ENCODE assay signal across 8 mouse cellular contexts in genomic region chr2:180104659-180105377, GRCm38 (mm10). TPM values are rescaled to one million over a fixed set of nuclear protein-coding genes. Genes with fewer than 3 reads are reported as not detected.
DNase-seq lines count a peak whose midpoint lies in the region; ATAC-seq lines count a peak whose summit lies in the region.

No protein-coding gene starts in this region.

- H3K4me2 ChIP-seq in lung, embryonic 15.5 days, result peak overlapping the region; percentile 96
- peak overlapping the region; percentile 81 for H3K4me2 ChIP-seq in forebrain, embryonic 11.5 days (ENCODE audit: low read depth, low read length, severe bottlenecking)
- peak overlapping the region; percentile 98 for H3K4me2 ChIP-seq in intestine, embryonic 16.5 days (ENCODE audit: low read depth, low read length)
- H3K4me2 ChIP-seq in neural tube, embryonic 12.5 days (replicated peaks), result peak overlapping the region; percentile 98

- H3K36me3 ChIP-seq in lung, embryonic 15.5 days, result no peaks in the 10 kb centered on the region
- H3K36me3 ChIP-seq in forebrain, embryonic 11.5 days (ENCODE audit: control insufficient read depth, insufficient read depth, low read length), result no peaks in the 10 kb centered on the region
- no peaks in the 10 kb centered on the region for H3K36me3 ChIP-seq in intestine, embryonic 16.5 days (ENCODE audit: control insufficient read depth, insufficient read depth, low read length)
- no peaks in the 10 kb centered on the region for H3K36me3 ChIP-seq in neural tube, embryonic 12.5 days

- H3K9ac ChIP-seq in lung, embryonic 15.5 days, result no peak overlapping the region
- H3K9ac ChIP-seq in forebrain, embryonic 11.5 days (ENCODE audit: low read length), result no peak overlapping the region
- H3K9ac ChIP-seq in intestine, embryonic 16.5 days (ENCODE audit: low read depth, low read length), result no peak overlapping the region
- H3K9ac ChIP-seq in neural tube, embryonic 12.5 days, result peak overlapping the region; percentile 62; the same call in 1 of the 2 replicates

- no peak for DNase-seq in lung, adult 18-20 months
- no peak for DNase-seq in forebrain, embryonic 11.5 days (ENCODE audit: low spot score)
- no peak for DNase-seq in adrenal gland, postnatal 4 days (ENCODE audit: low spot score in 2 of 2)
- no peak for DNase-seq in adrenal gland, postnatal 36 days
- no peak for DNase-seq in kidney, postnatal 36 days

- peaks cover 63% of the 10 kb centered on the region for H3K27me3 ChIP-seq in lung, embryonic 15.5 days
- H3K27me3 ChIP-seq in forebrain, embryonic 11.5 days (ENCODE audit: control insufficient read depth, insufficient read depth, low read length), result peaks cover 51% of the 10 kb centered on the region
- H3K27me3 ChIP-seq in intestine, embryonic 16.5 days (replicated peaks; ENCODE audit: control insufficient read depth, insufficient read depth, low read length), result peaks cover 59% of the 10 kb centered on the region
- H3K27me3 ChIP-seq in neural tube, embryonic 12.5 days (replicated peaks), result peaks cover 65% of the 10 kb centered on the region

- peak overlapping the region; percentile 48 for H3K4me3 ChIP-seq in lung, embryonic 15.5 days
- H3K4me3 ChIP-seq in forebrain, embryonic 11.5 days (ENCODE audit: low read depth, low read length), result peak overlapping the region; percentile 45
- H3K4me3 ChIP-seq in intestine, embryonic 16.5 days (ENCODE audit: low read length), result peak overlapping the region; percentile 61
- H3K4me3 ChIP-seq in neural tube, embryonic 12.5 days, result peak overlapping the region; percentile 61

- ATAC-seq in lung, embryonic 15.5 days (ENCODE audit: borderline replicate concordance, extremely low read depth, low FRiP score, low TSS enrichment), result peak; percentile 17; the same call in 1 of the 2 replicates
- ATAC-seq in forebrain, embryonic 11.5 days (replicated peaks; ENCODE audit: low FRiP score), result no peak
- ATAC-seq in intestine, embryonic 16.5 days, result peak; percentile 66
- no peak for ATAC-seq in neural tube, embryonic 12.5 days (ENCODE audit: low FRiP score, low read depth)

- H3K27ac ChIP-seq in lung, embryonic 15.5 days, result no peak overlapping the region
- H3K27ac ChIP-seq in forebrain, embryonic 11.5 days (ENCODE audit: low read depth, low read length), result no peak overlapping the region
- no peak overlapping the region for H3K27ac ChIP-seq in intestine, embryonic 16.5 days (ENCODE audit: low read length)
- H3K27ac ChIP-seq in neural tube, embryonic 12.5 days, result no peak overlapping the region

- no peaks in the 10 kb centered on the region for H3K9me3 ChIP-seq in lung, embryonic 15.5 days
- H3K9me3 ChIP-seq in forebrain, embryonic 11.5 days (ENCODE audit: control insufficient read depth, low read length), result no peaks in the 10 kb centered on the region
- H3K9me3 ChIP-seq in intestine, embryonic 16.5 days (ENCODE audit: control insufficient read depth, low read length), result no peaks in the 10 kb centered on the region
- H3K9me3 ChIP-seq in neural tube, embryonic 12.5 days, result no peaks in the 10 kb centered on the region

- WGBS in lung, embryonic 15.5 days, result 10% methylated on average over 24 of the region's 24 CpGs
- WGBS in forebrain, embryonic 11.5 days, result 8% methylated on average over 24 of the region's 24 CpGs
- WGBS in intestine, embryonic 16.5 days, result 10% methylated on average over 24 of the region's 24 CpGs
- WGBS in neural tube, embryonic 12.5 days, result 9% methylated on average over 24 of the region's 24 CpGs

- peaks cover 12% of the 10 kb centered on the region for H3K4me1 ChIP-seq in lung, embryonic 15.5 days
- peaks cover 12% of the 10 kb centered on the region; the same call in 1 of the 2 replicates for H3K4me1 ChIP-seq in forebrain, embryonic 11.5 days (replicated peaks; ENCODE audit: control insufficient read depth, insufficient read depth, low read length)
- peaks cover 16% of the 10 kb centered on the region for H3K4me1 ChIP-seq in intestine, embryonic 16.5 days (ENCODE audit: control insufficient read depth, insufficient read depth, low read length)
- peaks cover 38% of the 10 kb centered on the region for H3K4me1 ChIP-seq in neural tube, embryonic 12.5 days

RNA-seq across cellular contexts. Expression of gene Hrh3, which starts 0.5 kb away (rescaled TPM):
- polyA plus RNA-seq in lung, embryonic 15.5 days (2015; fragmentation: Nextera tagmentation; extraction: Ambion mirVana), result not detected in 2 replicates
- 0.95 and 1.1 TPM in 2 replicates for polyA plus RNA-seq in forebrain, embryonic 11.5 days (2014; fragmentation: Nextera tagmentation; extraction: Ambion mirVana)
- 0.07 and 0.09 TPM in 2 replicates for polyA plus RNA-seq in intestine, embryonic 16.5 days (2015; fragmentation: Nextera tagmentation; extraction: Ambion mirVana)
- polyA plus RNA-seq in neural tube, embryonic 12.5 days (2016; fragmentation: Nextera tagmentation; extraction: Ambion mirVana), result 2.8 and 3.4 TPM in 2 replicates
- under 1 TPM; 0.28 to 0.48 TPM for total RNA-seq in adrenal gland, postnatal 4 days (2021)
- under 1 TPM in 1 of 2 experiments, not detected in 1; 0.13 TPM for total RNA-seq in adrenal gland, postnatal 36 days (2021)

RNA-seq across cellular contexts. Expression of gene Osbpl2, which starts 14.3 kb away (rescaled TPM):
- 30.9 and 32.5 TPM in 2 replicates for polyA plus RNA-seq in lung, embryonic 15.5 days (2015; fragmentation: Nextera tagmentation; extraction: Ambion mirVana)
- 40.9 and 43.8 TPM in 2 replicates for polyA plus RNA-seq in forebrain, embryonic 11.5 days (2014; fragmentation: Nextera tagmentation; extraction: Ambion mirVana)
- 30.4 and 32.4 TPM in 2 replicates for polyA plus RNA-seq in intestine, embryonic 16.5 days (2015; fragmentation: Nextera tagmentation; extraction: Ambion mirVana)
- polyA plus RNA-seq in neural tube, embryonic 12.5 days (2016; fragmentation: Nextera tagmentation; extraction: Ambion mirVana), result 51.8 and 52.5 TPM in 2 replicates
- 10 to 100 TPM; 35.1 to 37.2 TPM for total RNA-seq in adrenal gland, postnatal 4 days (2021)
- total RNA-seq in adrenal gland, postnatal 36 days (2021), result 10 to 100 TPM; 37.8 to 44.3 TPM

RNA-seq across cellular contexts. Expression of gene Mtg2, which starts 34.4 kb away (rescaled TPM):
- polyA plus RNA-seq in lung, embryonic 15.5 days (2015; fragmentation: Nextera tagmentation; extraction: Ambion mirVana), result 26.4 and 26.6 TPM in 2 replicates
- 32.3 and 34.8 TPM in 2 replicates for polyA plus RNA-seq in forebrain, embryonic 11.5 days (2014; fragmentation: Nextera tagmentation; extraction: Ambion mirVana)
- 25.4 and 31.0 TPM in 2 replicates for polyA plus RNA-seq in intestine, embryonic 16.5 days (2015; fragmentation: Nextera tagmentation; extraction: Ambion mirVana)
- 30.0 and 32.4 TPM in 2 replicates for polyA plus RNA-seq in neural tube, embryonic 12.5 days (2016; fragmentation: Nextera tagmentation; extraction: Ambion mirVana)
- total RNA-seq in adrenal gland, postnatal 4 days (2021), result 10 to 100 TPM; 16.4 to 17.7 TPM
- total RNA-seq in adrenal gland, postnatal 36 days (2021), result 10 to 100 TPM; 15.9 to 17.4 TPM

Comparison
In these comparisons a context has a peak if more than half of its experiments do, and no peak if none do; other contexts are left out.
1. ATAC-seq: peak in lung, embryonic 15.5 days (single experiment) and intestine, embryonic 16.5 days (single experiment); none in forebrain, embryonic 11.5 days (single experiment) and neural tube, embryonic 12.5 days (single experiment).
2. Peak in every context shown above with its lines, with median percentiles within 50 percentile points of each other: H3K4me2 ChIP-seq and H3K4me3 ChIP-seq.